Mouse (Mus musculus): Measurements from ENCODE around the gene Ccdc148. TPM values are rescaled to one million over a fixed set of nuclear protein-coding genes. Genes with fewer than 3 reads are reported as not detected.

Ccdc148 gene
- polyA plus RNA-seq, 1 experiment from 2014 or later = 7.0 TPM

GRCm38 (mm10) chr2:59191466-59191865 is 31.0 kb upstream of the Ccdc148 start:
- H3K4me1 ChIP-seq = no peaks in the 10 kb centered on the region
- H3K4me2 ChIP-seq = no peak overlapping the region
- no peaks in the 10 kb centered on the region for H3K27me3 ChIP-seq (replicated peaks)
- 81% methylated on average over 8 of the region's 8 CpGs for WGBS
- no peak overlapping the region for H3K9ac ChIP-seq
- no peak overlapping the region for H3K4me3 ChIP-seq
- H3K9me3 ChIP-seq = no peaks in the 10 kb centered on the region; the same call in 1 of the 2 replicates
- H3K36me3 ChIP-seq (replicated peaks) = 0 out of 2 replicates have a peak, but pooled peaks cover 3% of the 10 kb centered on the region
- H3K27ac ChIP-seq = no peak overlapping the region
- no peak; the same call in 1 of the 2 replicates for ATAC-seq (replicated peaks)

DNA sequence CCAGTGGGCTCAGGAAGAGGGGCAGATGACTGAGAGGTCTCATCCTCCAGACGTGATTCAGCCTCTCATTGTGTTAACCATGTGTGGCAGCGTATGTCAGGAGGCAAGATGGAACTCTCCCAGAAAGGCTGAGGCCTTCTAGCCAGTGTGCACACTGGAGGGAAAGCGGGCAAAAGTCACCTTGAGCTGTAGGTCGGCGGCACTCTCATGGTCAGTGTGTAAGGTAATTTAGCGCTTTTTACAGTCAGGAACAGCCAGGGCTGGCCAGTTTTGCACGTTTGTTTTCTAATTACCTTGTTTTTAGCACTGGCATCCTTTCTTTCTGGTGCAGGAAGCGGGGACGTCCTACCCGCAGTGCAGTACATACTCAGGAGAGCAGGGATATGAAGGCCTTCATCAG is 29.7 kb upstream of the Ccdc148 start:
- Histone ChIP-seq H3K4me3 (no peak overlapping the region), H3K4me2 (no peak overlapping the region), H3K4me1 (no peaks in the 10 kb centered on the region), H3K36me3 (replicated peaks) (0 out of 2 replicates have a peak, but pooled peaks cover 3% of the 10 kb centered on the region), H3K9me3 (no peaks in the 10 kb centered on the region), H3K27me3 (replicated peaks) (no peaks in the 10 kb centered on the region), H3K27ac (no peak overlapping the region), H3K9ac (no peak overlapping the region)
- ATAC-seq (replicated peaks) = no peak
- WGBS = 91% methylated on average over 10 of the region's 10 CpGs

- H3K4me1 ChIP-seq = no peaks in the 10 kb centered on the region
- no peak overlapping the region for H3K4me2 ChIP-seq
- ATAC-seq (replicated peaks) = no peak
- no peaks in the 10 kb centered on the region for H3K27me3 ChIP-seq (replicated peaks)
- no peak overlapping the region for H3K27ac ChIP-seq
- H3K36me3 ChIP-seq (replicated peaks) = 0 out of 2 replicates have a peak, but pooled peaks cover 3% of the 10 kb centered on the region
- no peaks in the 10 kb centered on the region for H3K9me3 ChIP-seq
- H3K4me3 ChIP-seq = no peak overlapping the region
- 78% methylated on average over 5 of the region's 5 CpGs for WGBS
- H3K9ac ChIP-seq = no peak overlapping the region
Measured at GRCm38 (mm10) chr2:59189661-59190185, 29.2 kb upstream of the Ccdc148 start.

GRCm38 (mm10) chr2:59188306-59188705 is 27.8 kb upstream of the Ccdc148 start:
- Histone ChIP-seq H3K4me2 (no peak overlapping the region), H3K27ac (no peak overlapping the region), H3K9ac (no peak overlapping the region), H3K4me3 (no peak overlapping the region), H3K27me3 (replicated peaks) (no peaks in the 10 kb centered on the region), H3K9me3 (no peaks in the 10 kb centered on the region), H3K4me1 (no peaks in the 10 kb centered on the region), H3K36me3 (replicated peaks) (0 out of 2 replicates have a peak, but pooled peaks cover 3% of the 10 kb centered on the region)
- 87% methylated on average over 8 of the region's 8 CpGs for WGBS
- no peak for ATAC-seq (replicated peaks)

DNA sequence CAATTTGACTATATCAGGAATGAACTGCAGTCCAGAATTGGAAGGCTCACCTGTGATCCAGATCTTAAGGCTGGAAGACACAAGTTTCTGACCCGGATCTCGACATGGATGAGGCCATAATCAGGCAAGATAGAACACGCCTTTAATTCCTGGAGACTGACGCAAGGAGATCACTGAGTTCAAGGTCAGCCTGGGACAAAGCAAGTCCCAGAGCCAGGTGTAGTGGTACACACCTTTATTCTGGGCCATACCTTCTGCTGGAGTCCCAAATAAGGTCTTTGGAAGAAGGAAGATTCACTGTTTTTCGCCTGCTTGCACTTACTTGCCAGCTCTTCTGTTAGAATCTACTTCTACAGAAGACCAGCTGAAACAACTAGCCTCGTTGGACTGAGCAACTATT is 26.5 kb upstream of the Ccdc148 start:
- Histone ChIP-seq H3K27me3 (replicated peaks) (no peaks in the 10 kb centered on the region), H3K4me3 (no peak overlapping the region), H3K9me3 (no peaks in the 10 kb centered on the region), H3K4me2 (no peak overlapping the region), H3K27ac (no peak overlapping the region), H3K4me1 (no peaks in the 10 kb centered on the region), H3K9ac (no peak overlapping the region), H3K36me3 (replicated peaks) (0 out of 2 replicates have a peak, but pooled peaks cover 3% of the 10 kb centered on the region)
- 93% methylated on average over 6 of the region's 6 CpGs for WGBS
- no peak for ATAC-seq (replicated peaks)

DNA sequence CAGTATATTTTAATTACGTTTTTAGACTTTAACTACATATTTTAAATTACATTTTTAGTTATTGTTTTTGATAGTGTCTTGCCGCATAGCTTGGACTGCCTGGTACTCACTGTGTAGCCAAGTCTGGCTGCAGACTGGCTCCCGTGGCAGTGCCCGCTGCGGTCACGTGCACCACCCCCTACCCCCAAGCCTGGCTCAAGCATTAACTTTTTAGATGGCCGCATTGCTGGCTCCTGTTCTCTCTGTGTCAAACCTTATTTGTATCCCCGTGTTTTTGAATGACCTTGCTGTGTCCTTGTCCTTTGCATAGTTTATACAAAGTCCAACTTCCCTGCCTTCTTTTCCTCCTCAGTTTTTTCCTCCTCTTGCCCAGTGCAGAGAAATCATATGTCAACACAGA is 25.6 kb upstream of the Ccdc148 start:
- 0 out of 2 replicates have a peak, but pooled peaks cover 3% of the 10 kb centered on the region for H3K36me3 ChIP-seq (replicated peaks)
- H3K9ac ChIP-seq = no peak overlapping the region
- H3K9me3 ChIP-seq = no peaks in the 10 kb centered on the region
- 91% methylated on average over 8 of the region's 8 CpGs for WGBS
- H3K4me2 ChIP-seq = no peak overlapping the region
- no peak for ATAC-seq (replicated peaks)
- no peak overlapping the region for H3K4me3 ChIP-seq
- H3K27ac ChIP-seq = no peak overlapping the region
- no peaks in the 10 kb centered on the region for H3K27me3 ChIP-seq (replicated peaks)
- no peaks in the 10 kb centered on the region for H3K4me1 ChIP-seq

GRCm38 (mm10) chr2:59184107-59185064 is 23.9 kb upstream of the Ccdc148 start:
- 94% methylated on average over 11 of the region's 11 CpGs for WGBS
- no peak for ATAC-seq (replicated peaks)
- H3K9me3 ChIP-seq = no peaks in the 10 kb centered on the region

DNA sequence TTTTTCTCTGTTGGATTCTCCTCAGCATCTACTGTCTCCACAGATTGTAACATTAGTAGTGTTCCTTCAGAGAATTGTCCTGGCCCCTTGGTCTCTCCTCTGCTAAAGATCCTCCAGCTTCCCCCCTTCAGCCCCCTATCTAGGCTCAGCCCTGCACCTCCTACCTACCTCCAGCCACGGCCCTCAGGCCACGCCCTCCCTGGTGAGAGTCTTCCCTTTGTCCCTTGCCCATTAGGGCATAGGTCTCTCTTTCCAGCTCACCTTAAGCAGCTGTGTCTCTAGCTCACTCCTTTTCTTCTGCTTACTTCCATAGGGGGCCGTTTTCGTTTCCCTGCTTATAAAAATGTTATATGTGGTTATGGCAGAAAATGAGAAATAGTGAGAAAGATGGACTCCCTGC is 23.1 kb upstream of the Ccdc148 start:
- H3K4me2 ChIP-seq = no peak overlapping the region
- 0 out of 2 replicates have a peak, but pooled peaks cover 3% of the 10 kb centered on the region for H3K36me3 ChIP-seq (replicated peaks)
- H3K4me1 ChIP-seq = peaks cover 2% of the 10 kb centered on the region; the same call in 1 of the 2 replicates
- H3K27me3 ChIP-seq (replicated peaks) = no peaks in the 10 kb centered on the region
- no peak overlapping the region for H3K9ac ChIP-seq
- no peaks in the 10 kb centered on the region for H3K9me3 ChIP-seq
- WGBS = 84% methylated on average over 4 of the region's 4 CpGs
- no peak for ATAC-seq (replicated peaks)
- H3K4me3 ChIP-seq = no peak overlapping the region
- H3K27ac ChIP-seq = no peak overlapping the region

More at GRCm38 (mm10) chr2:59184107-59185064, 23.9 kb upstream of the Ccdc148 start:
- Histone ChIP-seq H3K27ac (no peak overlapping the region), H3K4me1 (no peaks in the 10 kb centered on the region), H3K4me2 (no peak overlapping the region), H3K4me3 (no peak overlapping the region), H3K36me3 (replicated peaks) (0 out of 2 replicates have a peak, but pooled peaks cover 3% of the 10 kb centered on the region), H3K9ac (no peak overlapping the region), H3K27me3 (replicated peaks) (no peaks in the 10 kb centered on the region)

DNA sequence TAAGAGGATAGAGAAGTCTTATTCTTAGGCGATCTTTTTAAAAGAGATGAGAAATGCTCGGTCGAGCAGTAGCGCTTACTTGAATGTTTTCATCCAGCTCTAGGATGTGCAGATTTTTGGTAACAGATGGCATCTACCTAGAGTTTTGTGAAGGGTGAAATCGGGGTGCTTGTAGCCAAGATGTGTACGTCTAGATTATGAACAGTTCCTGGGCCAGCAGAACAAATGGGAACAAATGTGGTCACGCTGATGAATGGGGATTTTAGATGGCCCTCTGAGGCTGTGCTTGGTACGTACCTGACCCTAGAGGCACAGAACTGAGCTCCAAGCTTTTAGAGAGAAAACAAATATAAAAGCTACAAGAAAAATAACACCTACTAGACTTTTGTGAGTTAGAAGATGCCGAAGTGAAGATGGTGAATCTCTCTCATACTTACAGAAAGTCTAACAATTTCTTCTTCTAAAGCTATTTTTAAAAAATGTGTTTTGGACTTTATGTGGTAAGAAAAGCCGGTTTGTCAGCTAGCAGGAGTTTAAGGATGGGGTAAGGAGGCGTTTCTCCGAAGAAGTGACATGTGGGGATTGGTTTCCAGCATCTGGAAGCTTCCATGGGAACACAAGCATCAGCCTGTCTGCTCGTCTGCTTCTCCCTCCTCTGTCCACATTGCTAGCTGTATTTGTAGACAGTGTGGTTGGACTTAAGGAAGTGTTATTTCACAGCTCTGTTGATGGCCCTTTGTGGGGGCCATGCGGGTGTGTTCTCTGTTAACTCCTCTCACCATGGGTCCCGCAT is 21.0 kb upstream of the Ccdc148 start:
- H3K9me3 ChIP-seq = no peaks in the 10 kb centered on the region
- WGBS = 82% methylated on average over 15 of the region's 15 CpGs
- no peak overlapping the region for H3K4me2 ChIP-seq
- H3K36me3 ChIP-seq (replicated peaks) = no peaks in the 10 kb centered on the region
- H3K9ac ChIP-seq = no peak overlapping the region
- no peak overlapping the region for H3K27ac ChIP-seq
- no peaks in the 10 kb centered on the region for H3K27me3 ChIP-seq (replicated peaks)
- no peak overlapping the region for H3K4me3 ChIP-seq
- ATAC-seq (replicated peaks) = no peak
- H3K4me1 ChIP-seq = peaks cover 8% of the 10 kb centered on the region

- Histone ChIP-seq H3K4me1 (peaks cover 8% of the 10 kb centered on the region), H3K9me3 (no peaks in the 10 kb centered on the region), H3K36me3 (replicated peaks) (no peaks in the 10 kb centered on the region), H3K4me3 (no peak overlapping the region), H3K9ac (no peak overlapping the region), H3K27me3 (replicated peaks) (no peaks in the 10 kb centered on the region), H3K27ac (no peak overlapping the region), H3K4me2 (no peak overlapping the region)
- no peak for ATAC-seq (replicated peaks)
- 60% methylated on average over 5 of the region's 5 CpGs for WGBS
Measured at GRCm38 (mm10) chr2:59179487-59179886, 19.0 kb upstream of the Ccdc148 start.

DNA sequence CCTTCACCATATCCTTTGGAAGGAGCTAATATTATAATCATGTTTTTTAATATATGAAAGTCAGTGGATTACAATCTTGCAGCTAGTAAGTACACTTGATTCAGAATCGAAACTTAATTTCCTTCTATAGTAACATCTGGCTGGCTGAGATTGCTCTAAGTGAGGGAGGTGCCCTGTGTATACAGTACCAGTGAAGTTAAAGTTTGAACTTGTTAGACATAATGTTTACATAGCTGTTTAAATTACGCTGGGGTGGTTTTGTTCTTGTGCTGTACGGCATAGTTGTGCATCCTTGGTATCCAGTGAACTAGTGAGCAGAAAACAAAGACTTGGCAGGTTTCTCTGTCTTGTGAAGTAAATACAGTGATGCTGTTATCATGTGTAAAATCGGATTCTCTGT is 18.5 kb upstream of the Ccdc148 start:
- no peak overlapping the region for H3K9ac ChIP-seq
- no peak overlapping the region for H3K27ac ChIP-seq
- H3K4me1 ChIP-seq = peaks cover 8% of the 10 kb centered on the region
- ATAC-seq (replicated peaks) = no peak
- no peaks in the 10 kb centered on the region for H3K36me3 ChIP-seq (replicated peaks)
- 80% methylated on average over 4 of the region's 4 CpGs for WGBS
- H3K4me3 ChIP-seq = no peak overlapping the region
- no peaks in the 10 kb centered on the region for H3K9me3 ChIP-seq
- H3K4me2 ChIP-seq = no peak overlapping the region
- H3K27me3 ChIP-seq (replicated peaks) = no peaks in the 10 kb centered on the region

DNA sequence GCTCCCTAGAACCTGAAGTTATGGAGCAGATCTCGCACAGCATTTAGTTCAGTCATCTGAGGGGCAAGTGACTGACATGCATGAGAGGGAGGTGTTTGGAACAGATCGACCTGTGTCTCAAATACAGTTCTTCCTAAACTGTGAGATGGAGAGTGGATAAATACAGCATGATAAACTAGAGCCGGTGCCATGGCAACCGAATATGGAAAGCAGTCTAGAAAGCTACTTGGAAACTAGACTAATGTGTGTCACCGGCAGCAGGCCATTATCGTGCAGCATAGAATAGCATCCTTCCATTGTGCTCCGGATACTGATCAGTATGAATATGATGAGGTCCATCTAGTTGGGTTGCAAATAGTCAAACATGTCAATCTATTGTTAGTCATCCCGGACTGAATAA is 17.7 kb upstream of the Ccdc148 start:
- ATAC-seq (replicated peaks) = peak; percentile 53
- peaks cover 11% of the 10 kb centered on the region for H3K4me1 ChIP-seq

More for the DNA sequence above, 17.7 kb upstream of the Ccdc148 start:
- Histone ChIP-seq H3K27ac (no peak overlapping the region), H3K4me2 (no peak overlapping the region), H3K9me3 (no peaks in the 10 kb centered on the region), H3K36me3 (replicated peaks) (no peaks in the 10 kb centered on the region), H3K9ac (no peak overlapping the region), H3K4me3 (no peak overlapping the region), H3K27me3 (replicated peaks) (no peaks in the 10 kb centered on the region)
- 70% methylated on average over 8 of the region's 8 CpGs for WGBS

Measured in midbrain, embryonic 15.5 days (tissue).